Mouse (Mus musculus) myocyte (in vitro differentiated cells): ENCODE measurements around the gene Epb41l2.
A peak's percentile ranks its signal among the peaks of the same experiment; 100 is the strongest.

ENCODE experiments used
- CEBPB ChIP-seq: IDR thresholded peaks from 2 replicates; pipeline ENCODE4 v1.6.1; 2011; ENCODE audit warnings: mild to moderate bottlenecking, moderate library complexity; ENCODE audit not compliant: poor library complexity, insufficient read depth, severe bottlenecking
- E2F4 ChIP-seq: IDR thresholded peaks from one replicate; pipeline ENCODE4 v1.6.1; 2011; ENCODE audit warnings: mild to moderate bottlenecking, control low read depth, moderate library complexity; ENCODE audit not compliant: insufficient read depth
- MAX ChIP-seq: IDR thresholded peaks from one replicate; pipeline ENCODE4 v1.6.1; 2011; ENCODE audit warnings: low read depth, mild to moderate bottlenecking, control low read depth
- MYOD1 ChIP-seq, 3 experiments: IDR thresholded peaks; one replicate each; pipeline ENCODE4 v1.6.1; 2011; ENCODE audit warnings: control low read depth in 2 of 3, low read depth in 2 of 3, mild to moderate bottlenecking in 2 of 3, moderate library complexity in 1 of 3; ENCODE audit not compliant: insufficient read length in 2 of 3, control insufficient read depth in 1 of 3
- MYOG ChIP-seq, 3 experiments: IDR thresholded peaks; one replicate each; pipeline ENCODE4 v1.6.1; 2011; ENCODE audit warnings: control low read depth in 2 of 3, low read depth in 2 of 3, mild to moderate bottlenecking in 2 of 3; ENCODE audit not compliant: insufficient read length in 2 of 3, control insufficient read depth in 1 of 3, insufficient read depth in 1 of 3
- POLR2A ChIP-seq: IDR thresholded peaks from one replicate; pipeline ENCODE4 v1.6.1; 2011; ENCODE audit warnings: low read depth, mild to moderate bottlenecking, control low read depth, moderate library complexity; ENCODE audit not compliant: insufficient read length
- POLR2AphosphoS2 ChIP-seq: IDR thresholded peaks from one replicate; pipeline ENCODE4 v1.6.1; 2011; ENCODE audit warnings: low read depth, control low read depth; ENCODE audit not compliant: insufficient read length
- REST ChIP-seq: IDR thresholded peaks from one replicate; pipeline ENCODE4 v1.6.1; 2011; ENCODE audit warnings: mild to moderate bottlenecking, control low read depth, moderate library complexity; ENCODE audit not compliant: insufficient read depth, insufficient read length
- TCF12 ChIP-seq: IDR thresholded peaks from one replicate; pipeline ENCODE4 v1.6.1; 2011; ENCODE audit warnings: mild to moderate bottlenecking, control low read depth; ENCODE audit not compliant: poor library complexity, insufficient read depth, severe bottlenecking
- USF1 ChIP-seq: IDR thresholded peaks from one replicate; pipeline ENCODE4 v1.6.1; 2011; ENCODE audit warnings: low read depth, mild to moderate bottlenecking, control low read depth, moderate library complexity

DNA sequence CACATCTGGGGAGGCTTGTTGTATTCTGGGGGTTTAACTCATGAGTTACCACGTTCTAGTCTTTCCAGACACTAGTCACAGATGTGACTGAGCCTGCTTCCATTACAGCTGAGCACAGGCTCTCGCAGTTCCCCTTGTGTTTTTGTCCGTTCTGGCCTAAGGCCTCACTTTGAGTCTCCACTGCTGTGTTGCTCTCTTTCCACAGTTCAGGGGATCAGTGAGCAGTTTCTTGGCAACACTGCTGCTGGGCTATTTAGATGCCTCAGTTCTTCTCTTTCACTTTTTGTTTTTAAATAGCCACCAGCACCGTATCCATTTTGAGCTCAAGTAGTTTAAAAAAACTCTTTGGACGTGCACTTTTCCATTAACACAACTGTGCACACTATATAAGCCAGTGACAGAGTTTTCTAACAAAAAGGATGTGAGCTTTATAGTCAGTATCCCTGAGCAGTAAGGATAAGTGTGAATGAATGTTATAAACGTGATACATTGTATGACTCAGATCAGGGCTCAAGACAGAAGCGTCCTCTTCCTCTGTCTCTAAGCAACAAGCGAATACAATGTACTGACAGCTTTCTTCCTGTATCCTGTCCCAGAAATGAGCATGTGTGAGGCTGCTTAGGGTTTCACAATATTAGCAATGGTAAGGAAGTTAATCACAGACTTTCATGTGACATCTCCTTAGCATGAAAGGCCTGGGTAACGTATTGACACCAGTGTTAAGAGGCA, 28.1 kb upstream of the Epb41l2 start:
- no peak for TF ChIP-seq POLR2A
- 0 out of 2 replicates have a peak, but pooled peaks have one; percentile 22 for TF ChIP-seq CEBPB
- no peak for TF ChIP-seq MAX
- no peak for TF ChIP-seq USF1
- no peak for TF ChIP-seq POLR2AphosphoS2
- no peak for TF ChIP-seq REST
- TF ChIP-seq MYOG (IDR thresholded peaks at IDR 0.05; ENCODE audit: control insufficient read depth in 1 of 3, insufficient read depth in 1 of 3, insufficient read length in 2 of 3, low read depth in 2 of 3): no peak
- no peak for TF ChIP-seq TCF12
- TF ChIP-seq MYOD1 (IDR thresholded peaks at IDR 0.05; ENCODE audit: control insufficient read depth in 1 of 3, insufficient read length in 2 of 3, low read depth in 2 of 3): no peak
- TF ChIP-seq E2F4: no peak
